Mouse (Mus musculus) gastrocnemius, postnatal 10 days (tissue): ENCODE measurements around the gene Med20. TPM values are rescaled to one million over a fixed set of nuclear protein-coding genes. Genes with fewer than 3 reads are reported as not detected.

Source experiments
- total RNA-seq, 2 experiments: library from RNA; stranded (reverse); gene quantifications; 2 replicates each; pipeline ENCODE4 v1.2.3; 2021

Gene Med20
- total RNA-seq, 2 experiments from 2014 or later: 14.7 to 15.5 TPM

Other genes starting within 250 kb of the Med20 start
- 10 to 100 TPM; 41.3 to 45.0 TPM for gene Mrps10, start 242.7 kb upstream of the Med20 start, total RNA-seq
- gene Guca1b, start 226.2 kb upstream of the Med20 start, total RNA-seq: under 1 TPM; 0.47 TPM
- gene Guca1a, start 211.0 kb upstream of the Med20 start, total RNA-seq: 1 to 10 TPM in 1 of 2 experiments, under 1 TPM in 1; 0.66 to 1.6 TPM
- under 1 TPM; 0.47 to 0.50 TPM for gene AI661453, start 175.0 kb upstream of the Med20 start, total RNA-seq
- not detected for gene 1700001C19Rik, start 174.2 kb upstream of the Med20 start, total RNA-seq
- 10 to 100 TPM in 1 of 2 experiments, 1 to 10 TPM in 1; 9.8 to 10.2 TPM for gene Taf8, start 109.3 kb upstream of the Med20 start, total RNA-seq
- gene Ccnd3, start 106.5 kb upstream of the Med20 start, total RNA-seq: 100 to 1,000 TPM in 1 of 2 experiments, 10 to 100 TPM in 1; 95.5 to 120 TPM
- gene Bysl, start 90 bp upstream of the Med20 start, total RNA-seq: 10 to 100 TPM; 13.0 TPM
- gene Gm20517, start within 50 bp of the Med20 start, total RNA-seq: 1 to 10 TPM; 1.8 to 2.1 TPM
- gene Usp49, start 19.1 kb downstream of the Med20 start, total RNA-seq: 1 to 10 TPM; 4.6 to 4.9 TPM
- gene Tomm6, start 76.8 kb downstream of the Med20 start, total RNA-seq: 100 to 1,000 TPM; 175 to 181 TPM
- 1 to 10 TPM; 3.5 to 3.9 TPM for gene Frs3, start 77.4 kb downstream of the Med20 start, total RNA-seq
- gene Gm21981, start 82.9 kb downstream of the Med20 start, total RNA-seq: under 1 TPM; 0.68 to 0.88 TPM
- under 1 TPM in 1 of 2 experiments, not detected in 1; 0.70 TPM for gene Prickle4, start 83.2 kb downstream of the Med20 start, total RNA-seq
- gene Pgc, start 115.3 kb downstream of the Med20 start, total RNA-seq: not detected
- gene Tfeb, start 125.4 kb downstream of the Med20 start, total RNA-seq: 10 to 100 TPM; 67.9 to 70.7 TPM
- 10 to 100 TPM in 1 of 2 experiments, 1 to 10 TPM in 1; 7.2 to 10.0 TPM for gene Mdfi, start 223.1 kb downstream of the Med20 start, total RNA-seq